Mouse (Mus musculus) limb, embryonic 12.5 days (tissue): Measurements from ENCODE around the gene Mcur1. TPM values are rescaled to one million over a fixed set of nuclear protein-coding genes. Genes with fewer than 3 reads are reported as not detected.

Experiments
- ATAC-seq: fragments of 200-750 bp; cut with Nextera tagmentation; 2 replicates; pipeline ENCODE4 v1.8.0; 2017; ENCODE audit warnings: low read depth, moderate TSS enrichment; ENCODE audit not compliant: insufficient number of reproducible peaks, insufficient read depth, low FRiP score, low TSS enrichment
- H3K27ac ChIP-seq: fragments of 300-500 bp; sonication (generic); 2 replicates; pipeline ENCODE4 v1.5.1; 2016; ENCODE audit warnings: mild to moderate bottlenecking, moderate library complexity
- H3K27me3 ChIP-seq: fragments of 300-500 bp; sonication (generic); 2 replicates; pipeline ENCODE4 v1.6.1; 2016; ENCODE audit warnings: mild to moderate bottlenecking, moderate library complexity
- H3K36me3 ChIP-seq: fragments of 300-500 bp; sonication (generic); 2 replicates; pipeline ENCODE4 v1.6.1; 2016; ENCODE audit warnings: mild to moderate bottlenecking, moderate library complexity
- H3K4me1 ChIP-seq: fragments of 300-500 bp; sonication (generic); replicated peaks from 2 replicates; pipeline ENCODE4 v1.6.1; 2016
- H3K4me2 ChIP-seq: fragments of 300-500 bp; sonication (generic); 2 replicates; pipeline ENCODE4 v1.6.1; 2016; ENCODE audit warnings: mild to moderate bottlenecking, moderate library complexity
- H3K4me3 ChIP-seq: fragments of 300-500 bp; sonication (generic); replicated peaks from 2 replicates; pipeline ENCODE4 v1.5.1; 2016; ENCODE audit warnings: mild to moderate bottlenecking
- H3K9ac ChIP-seq: fragments of 300-500 bp; sonication (generic); replicated peaks from 2 replicates; pipeline ENCODE4 v1.6.1; 2016; ENCODE audit warnings: mild to moderate bottlenecking, moderate library complexity
- H3K9me3 ChIP-seq: fragments of 300-500 bp; sonication (generic); 2 replicates; pipeline ENCODE4 v1.6.1; 2016; ENCODE audit warnings: mild to moderate bottlenecking, moderate library complexity
- WGBS: fragments of 180-500 bp; shearing (Covaris S2); methylation state at CpG from one replicate; pipeline ENCODE4 v1.1.7; 2016; 5-methylcytosine and 5-hydroxymethylcytosine counted together
- polyA plus RNA-seq: library from polyadenylated mRNA; unstranded; fragments of >200 nt; fragmentation: Nextera tagmentation; extraction: Ambion mirVana; gene quantifications from 2 replicates; pipeline ENCODE4 v1.2.1, GENCODE M21; 2016

Mcur1 gene
- polyA plus RNA-seq, 1 experiment from 2014 or later: 16.0 TPM

DNA sequence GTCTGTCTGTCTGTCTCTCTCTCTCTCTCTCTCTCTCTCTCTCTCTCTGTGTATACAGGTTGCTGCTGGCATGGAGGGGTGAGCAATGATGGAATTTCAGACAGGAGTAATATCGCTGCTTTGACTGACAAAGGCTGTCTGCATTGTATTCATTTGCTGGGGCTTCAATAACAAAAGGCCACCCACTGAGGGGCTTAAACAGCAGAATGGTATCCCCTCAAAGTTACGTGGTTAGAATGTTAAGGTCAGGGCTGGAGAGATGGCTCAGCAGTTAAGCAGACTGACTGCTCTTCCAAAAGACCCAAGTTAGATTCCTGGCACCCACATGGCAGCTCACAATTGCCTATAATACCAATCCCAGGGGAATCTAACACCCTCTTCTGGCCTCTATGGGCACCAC lies 25.3 kb upstream of the Mcur1 start:
- H3K27ac ChIP-seq: no peak overlapping the region
- ATAC-seq: no peak

DNA sequence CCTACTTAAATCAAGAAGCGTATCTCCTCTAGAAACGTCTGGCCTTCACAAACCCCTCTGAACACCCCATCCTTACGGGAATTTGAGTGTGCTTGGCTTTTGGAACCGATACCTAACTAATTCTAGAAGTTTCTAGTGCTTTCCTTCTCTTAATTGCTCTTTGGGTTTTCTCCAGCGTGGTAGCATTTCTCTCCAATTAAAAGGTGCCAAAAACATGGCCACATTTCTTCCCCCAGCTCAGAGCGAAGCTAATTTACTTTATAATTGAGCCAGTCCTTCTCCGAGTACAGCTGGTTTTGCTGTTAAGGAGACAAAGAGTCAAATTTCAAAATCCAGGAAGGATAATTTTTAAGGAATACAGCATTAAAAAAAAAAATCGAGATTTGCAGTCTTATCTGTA lies 23.5 kb upstream of the Mcur1 start:
- H3K36me3 ChIP-seq: no peaks in the 10 kb centered on the region
- no peak overlapping the region for H3K4me2 ChIP-seq
- no peak overlapping the region for H3K4me3 ChIP-seq
- H3K9ac ChIP-seq: no peak overlapping the region
- ATAC-seq: no peak
- H3K27ac ChIP-seq: no peak overlapping the region
- H3K9me3 ChIP-seq: 0 out of 2 replicates have a peak, but pooled peaks cover 6% of the 10 kb centered on the region
- 48% methylated on average over 8 of the region's 8 CpGs for WGBS
- no peaks in the 10 kb centered on the region for H3K27me3 ChIP-seq
- peaks cover 17% of the 10 kb centered on the region for H3K4me1 ChIP-seq

More for the DNA sequence above, 25.3 kb upstream of the Mcur1 start:
- Histone ChIP-seq H3K9ac (no peak overlapping the region), H3K4me1 (peaks cover 24% of the 10 kb centered on the region), H3K27me3 (no peaks in the 10 kb centered on the region), H3K4me2 (no peak overlapping the region), H3K36me3 (no peaks in the 10 kb centered on the region), H3K4me3 (no peak overlapping the region), H3K9me3 (0 out of 2 replicates have a peak, but pooled peaks cover 6% of the 10 kb centered on the region)
- WGBS: 82% methylated on average over 2 of the region's 2 CpGs

DNA sequence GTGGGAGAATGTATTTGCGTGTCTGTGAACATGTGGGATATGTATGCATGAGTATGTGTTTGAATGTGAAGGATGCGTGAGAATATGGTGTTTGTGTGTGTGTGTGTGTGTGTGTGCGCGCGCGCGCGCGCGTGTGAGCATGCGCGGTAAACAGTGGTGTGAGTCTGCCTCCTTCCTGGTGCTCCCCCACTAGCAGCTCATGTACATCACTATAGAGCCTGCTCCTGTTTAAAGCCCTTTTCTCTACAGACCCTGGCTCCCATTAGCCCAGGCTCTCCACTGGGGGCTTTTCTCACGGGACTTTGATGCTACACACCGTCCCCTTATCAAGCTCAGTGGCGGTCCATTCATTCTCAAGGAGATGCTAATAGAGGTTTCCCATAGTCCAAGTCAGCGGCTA lies 23.0 kb upstream of the Mcur1 start:
- H3K27ac ChIP-seq: no peak overlapping the region
- H3K4me3 ChIP-seq: 0 out of 2 replicates have a peak overlapping the region, but pooled peaks have one; percentile 4

DNA sequence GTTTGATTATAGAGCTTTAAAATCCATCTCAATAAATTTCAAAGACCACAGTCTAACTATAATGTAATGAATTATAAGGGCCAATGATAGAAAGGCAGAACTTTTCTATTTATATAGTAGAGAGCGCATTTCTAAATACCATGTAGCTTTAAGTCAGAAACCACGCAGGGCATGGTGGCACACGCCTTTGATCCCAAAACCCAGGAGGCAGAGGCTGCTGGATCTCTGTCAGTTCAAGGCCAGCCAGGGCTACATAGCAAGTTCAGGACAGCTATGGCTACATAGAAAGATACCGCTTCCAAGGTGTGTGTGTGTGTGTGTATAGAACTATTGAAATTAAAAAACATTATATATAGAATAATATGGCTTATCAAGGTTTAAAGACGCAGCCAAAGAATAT lies 20.7 kb upstream of the Mcur1 start:
- Histone ChIP-seq H3K4me2 (no peak overlapping the region), H3K27me3 (no peaks in the 10 kb centered on the region), H3K9me3 (no peaks in the 10 kb centered on the region), H3K9ac (no peak overlapping the region), H3K27ac (no peak overlapping the region), H3K36me3 (no peaks in the 10 kb centered on the region), H3K4me1 (peaks cover 9% of the 10 kb centered on the region; the same call in 1 of the 2 replicates), H3K4me3 (no peak overlapping the region)
- 91% methylated on average over 5 of the region's 5 CpGs for WGBS
- no peak for ATAC-seq

More for the DNA sequence above, 23.0 kb upstream of the Mcur1 start:
- no peaks in the 10 kb centered on the region for H3K36me3 ChIP-seq
- H3K27me3 ChIP-seq: no peaks in the 10 kb centered on the region
- no peak overlapping the region for H3K9ac ChIP-seq
- 43% methylated on average over 16 of the region's 16 CpGs for WGBS
- H3K4me2 ChIP-seq: peak overlapping the region; percentile 35; the same call in 1 of the 2 replicates
- H3K4me1 ChIP-seq: peaks cover 11% of the 10 kb centered on the region
- H3K9me3 ChIP-seq: 0 out of 2 replicates have a peak, but pooled peaks cover 6% of the 10 kb centered on the region
- no peak for ATAC-seq

DNA sequence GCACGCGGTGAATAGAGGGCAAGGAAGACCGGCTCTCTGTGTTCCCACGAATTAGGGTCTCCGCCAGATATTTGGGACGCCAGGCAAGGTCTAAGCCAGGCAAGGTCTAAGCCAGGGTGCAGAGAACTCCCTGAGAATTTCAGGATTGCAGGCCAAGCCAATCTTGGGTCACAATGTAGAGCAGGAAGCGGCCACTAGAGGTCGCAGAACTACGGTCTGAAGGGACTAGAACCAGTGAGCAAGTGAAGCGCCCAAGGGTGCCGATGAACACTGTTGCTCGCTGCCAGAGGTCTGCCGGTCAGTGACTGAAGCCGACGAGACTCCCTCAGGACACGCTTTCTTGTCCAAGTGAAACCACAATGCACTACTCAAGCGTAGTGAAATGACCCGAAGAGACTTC lies 19.7 kb upstream of the Mcur1 start:
- no peak for ATAC-seq
- Histone ChIP-seq H3K27me3 (no peaks in the 10 kb centered on the region), H3K4me1 (peaks cover 9% of the 10 kb centered on the region; the same call in 1 of the 2 replicates), H3K4me2 (no peak overlapping the region), H3K36me3 (no peaks in the 10 kb centered on the region), H3K9ac (no peak overlapping the region), H3K27ac (no peak overlapping the region), H3K4me3 (no peak overlapping the region), H3K9me3 (no peaks in the 10 kb centered on the region)
- WGBS: 28% methylated on average over 18 of the region's 18 CpGs

DNA sequence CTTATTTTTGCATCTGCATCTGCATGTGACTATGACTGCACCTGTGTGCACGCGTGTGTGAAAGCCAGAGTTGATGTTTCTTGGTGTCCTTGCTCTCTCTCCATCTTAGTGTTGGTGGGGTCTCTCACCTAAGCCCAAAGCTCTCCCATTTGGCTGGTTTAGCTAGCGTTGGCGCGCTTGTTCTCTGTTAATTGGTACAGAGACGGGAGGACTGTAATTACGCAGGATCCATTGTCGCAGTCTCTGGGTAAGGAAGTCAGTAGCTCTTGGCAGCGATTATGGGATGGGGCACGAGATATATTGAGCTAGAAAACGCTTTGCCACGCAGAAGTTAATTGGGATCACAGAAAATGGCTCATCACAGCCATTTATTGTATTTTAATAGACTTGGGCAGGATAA lies 17.8 kb upstream of the Mcur1 start:
- H3K36me3 ChIP-seq: no peaks in the 10 kb centered on the region
- WGBS: 87% methylated on average over 12 of the region's 12 CpGs
- no peaks in the 10 kb centered on the region for H3K9me3 ChIP-seq
- H3K27ac ChIP-seq: no peak overlapping the region
- no peak overlapping the region for H3K9ac ChIP-seq
- H3K27me3 ChIP-seq: no peaks in the 10 kb centered on the region
- H3K4me1 ChIP-seq: peaks cover under 1% of the 10 kb centered on the region; the same call in 1 of the 2 replicates
- no peak overlapping the region for H3K4me3 ChIP-seq
- no peak overlapping the region for H3K4me2 ChIP-seq
- no peak for ATAC-seq

DNA sequence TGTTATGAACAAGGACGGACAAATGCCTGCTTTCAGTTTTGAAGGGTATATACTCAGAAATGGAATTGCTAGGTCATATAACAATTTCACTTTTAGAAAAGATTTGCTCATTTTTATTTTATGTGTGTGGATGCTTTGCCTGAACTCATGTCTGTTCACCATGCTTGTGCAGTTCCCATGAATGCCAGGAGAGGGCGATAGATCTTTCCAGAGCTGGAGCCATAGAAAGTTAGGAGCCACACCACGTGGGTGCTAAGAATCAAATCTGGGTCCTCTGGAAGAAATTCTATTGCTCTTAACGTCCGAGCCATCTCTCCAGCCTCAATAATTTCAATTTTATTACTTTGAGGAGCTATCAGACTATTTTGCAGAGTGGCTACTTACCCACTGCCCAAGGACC lies 17.3 kb upstream of the Mcur1 start:
- Histone ChIP-seq H3K4me1 (no peaks in the 10 kb centered on the region), H3K36me3 (no peaks in the 10 kb centered on the region), H3K4me2 (no peak overlapping the region), H3K4me3 (no peak overlapping the region), H3K27ac (no peak overlapping the region), H3K27me3 (no peaks in the 10 kb centered on the region), H3K9me3 (no peaks in the 10 kb centered on the region), H3K9ac (no peak overlapping the region)
- ATAC-seq: no peak
- 67% methylated on average over 5 of the region's 5 CpGs for WGBS

DNA sequence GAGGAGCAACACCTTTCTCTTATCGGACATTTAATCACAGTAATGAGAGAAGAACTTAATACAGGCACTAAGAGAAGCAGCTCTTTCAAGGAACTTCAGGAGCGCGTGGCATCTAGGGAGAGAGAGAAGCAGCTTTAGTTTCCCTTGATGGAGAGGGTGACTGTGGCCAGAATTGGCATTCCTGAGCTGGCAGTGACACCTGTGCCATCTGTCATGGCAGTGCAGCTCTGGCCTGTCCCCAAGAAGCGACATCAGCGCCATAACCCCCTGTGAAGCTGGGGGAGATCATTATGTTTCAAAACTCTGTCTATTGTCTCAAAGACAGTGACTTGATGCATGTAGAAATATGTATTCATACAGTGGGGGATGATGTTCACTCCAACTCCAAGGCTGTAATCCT lies 15.4 kb upstream of the Mcur1 start:
- Histone ChIP-seq H3K4me3 (no peak overlapping the region), H3K4me2 (no peak overlapping the region), H3K9ac (no peak overlapping the region), H3K27me3 (no peaks in the 10 kb centered on the region), H3K27ac (no peak overlapping the region), H3K4me1 (no peaks in the 10 kb centered on the region), H3K9me3 (0 out of 2 replicates have a peak, but pooled peaks cover 9% of the 10 kb centered on the region), H3K36me3 (no peaks in the 10 kb centered on the region)
- ATAC-seq: no peak
- WGBS: 93% methylated on average over 5 of the region's 5 CpGs

DNA sequence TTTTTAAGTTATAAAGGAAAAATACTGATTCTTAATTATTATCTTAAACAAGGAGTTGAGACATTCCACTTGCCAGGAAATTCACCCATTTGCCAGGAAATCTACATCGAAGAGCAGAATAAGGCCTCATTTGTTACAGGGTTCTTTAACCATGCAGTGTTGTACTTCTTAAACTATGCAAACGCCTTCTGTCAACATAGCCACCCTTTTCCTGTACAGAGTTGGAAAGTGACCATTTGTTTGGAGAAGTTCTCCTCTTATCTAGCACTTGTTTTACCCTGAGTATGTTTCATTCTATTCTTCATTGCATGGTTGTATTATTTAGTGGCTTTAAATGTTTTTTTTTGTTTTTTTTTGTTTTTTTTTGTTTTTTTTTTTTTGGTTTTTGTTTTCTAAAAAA lies 14.0 kb upstream of the Mcur1 start:
- H3K27me3 ChIP-seq: no peaks in the 10 kb centered on the region
- H3K9me3 ChIP-seq: 0 out of 2 replicates have a peak, but pooled peaks cover 9% of the 10 kb centered on the region
- no peak overlapping the region for H3K4me3 ChIP-seq
- no peak for ATAC-seq
- no peak overlapping the region for H3K27ac ChIP-seq
- H3K9ac ChIP-seq: no peak overlapping the region
- no peak overlapping the region for H3K4me2 ChIP-seq
- H3K4me1 ChIP-seq: no peaks in the 10 kb centered on the region
- H3K36me3 ChIP-seq: no peaks in the 10 kb centered on the region
- WGBS: 77% methylated on average over 2 of the region's 2 CpGs

DNA sequence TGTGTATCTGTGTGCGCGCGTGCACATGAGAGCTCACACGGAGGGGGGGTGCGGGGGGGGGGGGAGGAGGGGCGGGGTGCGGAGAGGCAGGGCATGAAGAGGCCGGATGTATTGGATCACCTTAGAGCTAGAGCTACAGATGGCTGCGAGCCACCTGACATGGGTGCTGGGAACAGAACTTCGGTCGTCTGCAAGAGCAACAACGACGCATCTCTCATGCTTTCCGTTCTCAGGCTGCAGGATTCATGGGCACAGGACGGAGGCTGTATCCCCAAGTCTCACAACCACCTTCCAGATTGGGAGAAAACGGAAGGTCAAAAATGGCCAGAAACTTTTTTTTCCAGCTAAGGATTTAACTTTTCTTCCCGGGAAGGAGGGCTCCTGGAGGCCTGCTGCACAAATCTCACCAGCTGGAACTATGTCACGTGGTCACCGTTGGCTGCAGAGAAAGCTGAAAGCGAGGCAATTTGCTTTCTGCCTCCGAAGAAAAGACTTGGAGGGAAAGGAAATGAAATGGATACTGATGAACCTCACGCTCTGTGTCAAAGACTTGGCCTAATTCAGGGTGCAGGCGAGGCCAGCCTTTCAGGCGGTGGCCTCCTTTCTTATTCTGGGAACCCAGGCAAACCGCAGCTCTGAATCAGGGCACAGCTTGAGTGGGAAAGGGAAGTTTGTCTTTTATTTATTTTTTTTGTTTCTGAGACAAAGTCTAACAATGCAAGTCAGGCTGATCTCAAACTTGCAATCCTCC lies 7.3 kb upstream of the Mcur1 start:
- no peak overlapping the region for H3K4me3 ChIP-seq
- no peak overlapping the region for H3K4me2 ChIP-seq
- H3K27me3 ChIP-seq: no peaks in the 10 kb centered on the region
- H3K27ac ChIP-seq: no peak overlapping the region
- 0 out of 2 replicates have a peak, but pooled peaks cover 9% of the 10 kb centered on the region for H3K9me3 ChIP-seq
- 0 out of 2 replicates have a peak, but pooled peaks cover 3% of the 10 kb centered on the region for H3K4me1 ChIP-seq
- ATAC-seq: no peak
- no peak overlapping the region for H3K9ac ChIP-seq
- H3K36me3 ChIP-seq: no peaks in the 10 kb centered on the region
- WGBS: 74% methylated on average over 25 of the region's 25 CpGs

DNA sequence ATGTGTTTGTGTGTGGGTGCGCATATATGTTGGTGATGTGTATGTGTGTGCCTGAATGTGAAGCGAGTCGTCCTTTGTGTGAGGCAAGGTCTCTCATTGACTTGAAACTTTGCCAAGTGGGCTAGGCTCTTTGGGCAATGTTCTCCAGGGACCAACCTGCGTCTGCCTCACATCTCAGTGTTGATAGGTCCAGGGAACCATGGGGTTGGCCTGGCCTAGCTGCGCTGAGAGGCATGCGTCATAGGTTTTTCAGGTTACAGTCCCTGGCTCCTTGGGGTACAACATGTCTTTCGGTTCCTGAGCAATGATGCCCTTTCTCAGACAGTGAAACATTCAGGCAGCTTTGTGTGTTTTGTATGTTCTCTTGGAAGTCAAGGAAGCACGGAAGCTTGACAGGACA lies 6.2 kb upstream of the Mcur1 start:
- WGBS: 91% methylated on average over 8 of the region's 8 CpGs
- Histone ChIP-seq H3K27me3 (no peaks in the 10 kb centered on the region), H3K27ac (no peak overlapping the region), H3K36me3 (no peaks in the 10 kb centered on the region), H3K9ac (no peak overlapping the region), H3K9me3 (0 out of 2 replicates have a peak, but pooled peaks cover 7% of the 10 kb centered on the region), H3K4me3 (no peak overlapping the region), H3K4me2 (no peak overlapping the region), H3K4me1 (peaks cover 7% of the 10 kb centered on the region)
- no peak for ATAC-seq

DNA sequence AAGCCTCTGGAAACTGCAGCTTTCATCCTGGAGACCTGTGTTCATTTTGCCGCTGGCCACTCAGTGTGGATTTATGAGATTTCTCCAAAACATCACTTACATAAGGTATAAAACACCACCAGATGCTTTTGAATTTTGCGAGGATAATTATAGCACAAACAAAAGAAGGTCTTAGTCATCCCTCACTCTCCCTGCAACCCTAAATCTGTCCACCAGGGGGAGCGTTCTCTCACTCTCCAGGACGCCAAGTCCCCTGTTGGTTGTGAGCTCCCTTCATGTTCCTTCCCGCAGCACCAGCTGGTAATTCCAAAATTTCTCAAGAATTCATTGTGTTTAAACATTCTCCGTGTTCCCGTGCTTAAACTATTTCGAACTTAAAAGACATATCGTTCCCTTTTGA lies 5.4 kb upstream of the Mcur1 start:
- 13% methylated on average over 9 of the region's 9 CpGs for WGBS

More for the DNA sequence above, 5.4 kb upstream of the Mcur1 start:
- ATAC-seq: no peak
- Histone ChIP-seq H3K4me2 (no peak overlapping the region), H3K4me1 (peaks cover 14% of the 10 kb centered on the region), H3K9ac (no peak overlapping the region), H3K27ac (no peak overlapping the region), H3K4me3 (no peak overlapping the region), H3K27me3 (no peaks in the 10 kb centered on the region), H3K36me3 (no peaks in the 10 kb centered on the region), H3K9me3 (no peaks in the 10 kb centered on the region)
